Mouse (Mus musculus) midbrain, embryonic 11.5 days (tissue): ENCODE results near the gene Ngly1. TPM values are rescaled to one million over a fixed set of nuclear protein-coding genes. Genes with fewer than 3 reads are reported as not detected.

Experiments used
- ATAC-seq: fragments of 200-750 bp; cut with Nextera tagmentation; 2 replicates; pipeline ENCODE4 v1.8.0; 2017; ENCODE audit warnings: moderate TSS enrichment, moderate library complexity; ENCODE audit not compliant: low FRiP score
- DNase-seq: peaks from one replicate; pipeline ENCODE4 v3.0.0; 2015; ENCODE audit warnings: low spot score; ENCODE audit errors: missing footprints
- H3K27ac ChIP-seq: fragments of 300-500 bp; sonication (generic); 2 replicates; pipeline ENCODE4 v1.5.1; 2014; ENCODE audit warnings: low read depth, low read length
- H3K27me3 ChIP-seq: fragments of 300-500 bp; sonication (generic); 2 replicates; pipeline ENCODE4 v1.6.1; 2014; ENCODE audit warnings: mild to moderate bottlenecking, low read length, moderate library complexity, mixed read lengths; ENCODE audit not compliant: control insufficient read depth, insufficient read depth
- H3K36me3 ChIP-seq: fragments of 300-500 bp; sonication (generic); 2 replicates; pipeline ENCODE4 v1.6.1; 2014; ENCODE audit warnings: mild to moderate bottlenecking, low read length, moderate library complexity, mixed read lengths; ENCODE audit not compliant: control insufficient read depth, insufficient read depth
- H3K4me1 ChIP-seq: fragments of 300-500 bp; sonication (generic); 2 replicates; pipeline ENCODE4 v1.6.1; 2014; ENCODE audit warnings: low read length; ENCODE audit not compliant: control insufficient read depth, insufficient read depth
- H3K4me2 ChIP-seq: fragments of 300-500 bp; sonication (generic); 2 replicates; pipeline ENCODE4 v1.6.1; 2014; ENCODE audit warnings: mild to moderate bottlenecking, moderate library complexity
- H3K4me3 ChIP-seq: fragments of 300-500 bp; sonication (generic); 2 replicates; pipeline ENCODE4 v1.5.1; 2014; ENCODE audit warnings: low read depth, low read length
- H3K9ac ChIP-seq: fragments of 300-500 bp; sonication (generic); 2 replicates; pipeline ENCODE4 v1.6.1; 2014; ENCODE audit warnings: low read length
- H3K9me3 ChIP-seq: fragments of 300-500 bp; sonication (generic); 2 replicates; pipeline ENCODE4 v1.6.1; 2016; ENCODE audit warnings: low read length; ENCODE audit not compliant: control insufficient read depth
- WGBS: fragments of 180-500 bp; shearing (Covaris S2); extraction: QIAGEN DNeasy Blood & Tissue Kit; methylation state at CpG from one replicate; pipeline ENCODE4 v1.1.7; 2014; 5-methylcytosine and 5-hydroxymethylcytosine counted together
- polyA plus RNA-seq: library from polyadenylated mRNA; unstranded; fragments of >200 nt; fragmentation: Nextera tagmentation; extraction: Ambion mirVana; gene quantifications from 2 replicates; pipeline ENCODE4 v1.2.1, GENCODE M21; 2014

The Ngly1 gene
- polyA plus RNA-seq, result 22.0 and 24.7 TPM in 2 replicates

- peak within 1 kb of the TSS; percentile 50; the same call in 1 of the 2 replicates for H3K27ac ChIP-seq
- WGBS, result under 1% methylated on average over 64 of the region's 65 CpGs
Observed at GRCm38 (mm10) chr14:16249171-16249874, at the start of gene Ngly1, which contains the start of gene Oxsm. TSS of gene Ngly1 (plus strand) at chr14:16249280. TSS of gene Oxsm (minus strand) at chr14:16249808.

GRCm38 (mm10) chr14:16200220-16200912, 48.7 kb upstream of the Ngly1 start:
- H3K9me3 ChIP-seq, result no peaks in the 10 kb centered on the region
- peak overlapping the region; percentile 9; the same call in 1 of the 2 replicates for H3K4me2 ChIP-seq
- peaks cover 15% of the 10 kb centered on the region for H3K4me1 ChIP-seq
- no peak for DNase-seq
- H3K9ac ChIP-seq, result no peak overlapping the region
- H3K36me3 ChIP-seq, result no peaks in the 10 kb centered on the region
- WGBS, result 27% methylated on average over 6 of the region's 6 CpGs
- ATAC-seq, result peak; percentile 22; the same call in 1 of the 2 replicates
- H3K4me3 ChIP-seq, result no peak overlapping the region
- no peaks in the 10 kb centered on the region for H3K27me3 ChIP-seq
- H3K27ac ChIP-seq, result peak overlapping the region; percentile 27

More at GRCm38 (mm10) chr14:16249171-16249874, at the start of gene Ngly1, which contains the start of gene Oxsm:
- Histone ChIP-seq H3K27me3 (no peaks in the 10 kb centered on the region), H3K4me1 (peaks cover 5% of the 10 kb centered on the region), H3K9ac (peak within 1 kb of the TSS; percentile 91), H3K9me3 (no peaks in the 10 kb centered on the region), H3K4me3 (peak within 1 kb of the TSS; percentile 69), H3K36me3 (no peaks in the 10 kb centered on the region), H3K4me2 (peak within 1 kb of the TSS; percentile 77)
- ATAC-seq (peak; percentile 99), DNase-seq (peak; percentile 99)

GRCm38 (mm10) chr14:16200969-16201638, 48.0 kb upstream of the Ngly1 start:
- DNase-seq (peak; percentile 94), ATAC-seq (peak; percentile 95)
- H3K27ac ChIP-seq, result peak overlapping the region; percentile 27
- 23% methylated on average over 8 of the region's 8 CpGs for WGBS
- H3K9me3 ChIP-seq, result no peaks in the 10 kb centered on the region
- H3K36me3 ChIP-seq, result no peaks in the 10 kb centered on the region
- no peaks in the 10 kb centered on the region for H3K27me3 ChIP-seq
- H3K4me2 ChIP-seq, result peak overlapping the region; percentile 9; the same call in 1 of the 2 replicates
- H3K9ac ChIP-seq, result no peak overlapping the region
- peaks cover 15% of the 10 kb centered on the region for H3K4me1 ChIP-seq
- no peak overlapping the region for H3K4me3 ChIP-seq

GRCm38 (mm10) chr14:16201673-16202072, 47.4 kb upstream of the Ngly1 start:
- H3K9me3 ChIP-seq, result no peaks in the 10 kb centered on the region
- no peak overlapping the region for H3K27ac ChIP-seq
- peak; percentile 1; the same call in 1 of the 2 replicates for ATAC-seq
- no peaks in the 10 kb centered on the region for H3K27me3 ChIP-seq
- WGBS, result 52% methylated on average over 3 of the region's 3 CpGs
- DNase-seq, result no peak
- no peak overlapping the region for H3K9ac ChIP-seq
- H3K4me3 ChIP-seq, result no peak overlapping the region
- H3K36me3 ChIP-seq, result no peaks in the 10 kb centered on the region
- peaks cover 15% of the 10 kb centered on the region for H3K4me1 ChIP-seq
- no peak overlapping the region for H3K4me2 ChIP-seq

DNA sequence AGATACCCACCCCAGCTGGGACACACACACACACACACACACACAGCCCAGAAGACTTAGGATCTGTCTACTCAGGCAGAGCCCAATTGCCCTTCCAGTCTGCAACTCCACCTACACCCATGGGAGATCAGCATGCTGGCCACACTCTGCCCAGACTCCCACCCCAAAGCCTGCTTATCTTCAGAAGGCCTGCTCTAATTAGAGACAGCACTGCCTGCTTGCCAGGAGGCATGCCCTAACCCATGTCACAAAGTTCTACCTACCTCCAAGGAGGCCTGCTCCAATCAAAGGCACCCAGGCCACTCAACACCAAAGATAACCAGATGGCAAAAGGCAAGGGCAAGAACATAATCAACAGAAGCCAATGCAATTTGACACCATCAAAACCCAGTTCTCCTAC, 41.4 kb upstream of the Ngly1 start:
- Histone ChIP-seq H3K4me1 (no peaks in the 10 kb centered on the region), H3K36me3 (no peaks in the 10 kb centered on the region), H3K9me3 (no peaks in the 10 kb centered on the region), H3K4me2 (no peak overlapping the region), H3K27ac (no peak overlapping the region), H3K9ac (no peak overlapping the region), H3K4me3 (no peak overlapping the region), H3K27me3 (no peaks in the 10 kb centered on the region)
- DNase-seq (no peak), ATAC-seq (no peak)

- H3K27ac ChIP-seq, result no peak overlapping the region
- H3K27me3 ChIP-seq, result no peaks in the 10 kb centered on the region
- H3K9ac ChIP-seq, result no peak overlapping the region
- H3K4me1 ChIP-seq, result no peaks in the 10 kb centered on the region
- no peaks in the 10 kb centered on the region for H3K36me3 ChIP-seq
- H3K4me3 ChIP-seq, result no peak overlapping the region
- DNase-seq (peak; percentile 89), ATAC-seq (no peak)
- no peaks in the 10 kb centered on the region for H3K9me3 ChIP-seq
- H3K4me2 ChIP-seq, result no peak overlapping the region
- 58% methylated on average over 2 of the region's 2 CpGs for WGBS
Observed at GRCm38 (mm10) chr14:16219015-16219414, 30.1 kb upstream of the Ngly1 start.

DNA sequence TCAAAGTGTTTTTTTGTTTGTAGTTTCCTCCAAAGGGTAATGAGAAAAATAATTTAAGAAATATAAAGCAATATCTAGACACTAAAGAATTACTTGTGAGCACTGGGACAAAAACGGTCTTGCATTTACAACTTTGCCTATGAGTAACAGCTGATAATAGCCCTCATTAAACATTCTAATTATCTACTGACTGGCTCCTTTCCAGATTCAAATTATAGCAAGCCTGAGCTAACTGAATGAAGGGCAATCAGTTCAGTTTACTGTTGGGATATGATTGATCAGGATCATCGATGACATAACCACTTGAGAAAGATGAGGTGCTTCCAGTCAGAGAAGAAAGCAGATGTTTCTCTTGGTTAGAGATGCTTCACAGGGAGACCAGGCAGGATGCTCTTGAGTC, 19.7 kb upstream of the Ngly1 start:
- H3K4me1 ChIP-seq, result no peaks in the 10 kb centered on the region
- no peak overlapping the region for H3K9ac ChIP-seq
- ATAC-seq (no peak), DNase-seq (no peak)
- no peak overlapping the region for H3K4me3 ChIP-seq
- H3K9me3 ChIP-seq, result no peaks in the 10 kb centered on the region
- WGBS, result 88% methylated on average over 2 of the region's 2 CpGs
- H3K27ac ChIP-seq, result no peak overlapping the region
- no peaks in the 10 kb centered on the region for H3K36me3 ChIP-seq
- H3K4me2 ChIP-seq, result no peak overlapping the region
- no peaks in the 10 kb centered on the region for H3K27me3 ChIP-seq

- Histone ChIP-seq H3K4me3 (no peak overlapping the region), H3K4me1 (no peaks in the 10 kb centered on the region), H3K27me3 (no peaks in the 10 kb centered on the region), H3K36me3 (no peaks in the 10 kb centered on the region), H3K9ac (no peak overlapping the region), H3K27ac (no peak overlapping the region), H3K9me3 (no peaks in the 10 kb centered on the region), H3K4me2 (no peak overlapping the region)
- DNase-seq, result no peak
- ATAC-seq, result no peak
Observed at GRCm38 (mm10) chr14:16230581-16230980, 18.5 kb upstream of the Ngly1 start.

DNA sequence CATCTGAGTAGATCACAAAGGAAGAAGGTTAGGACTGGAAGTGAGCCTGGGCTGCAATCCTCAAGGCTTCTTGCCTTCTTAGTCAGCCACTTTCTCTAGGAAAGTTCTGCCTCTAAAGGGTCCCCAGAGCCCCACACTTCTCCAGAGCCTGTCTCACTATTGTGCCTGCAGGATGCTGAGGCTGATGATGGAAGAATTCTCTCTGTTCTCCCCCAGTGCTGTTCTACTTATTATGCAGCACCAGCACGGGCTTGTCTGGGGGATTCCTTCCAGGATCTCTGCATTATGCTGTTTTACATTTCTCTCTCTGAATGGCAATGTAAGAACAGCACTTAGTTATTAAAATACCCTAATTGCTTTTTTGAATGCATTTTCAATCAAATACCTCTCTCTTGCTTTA, 15.6 kb upstream of the Ngly1 start:
- no peak for DNase-seq
- Histone ChIP-seq H3K27me3 (no peaks in the 10 kb centered on the region), H3K9me3 (no peaks in the 10 kb centered on the region), H3K27ac (no peak overlapping the region), H3K36me3 (no peaks in the 10 kb centered on the region), H3K4me3 (no peak overlapping the region), H3K4me1 (no peaks in the 10 kb centered on the region), H3K4me2 (no peak overlapping the region), H3K9ac (no peak overlapping the region)
- ATAC-seq, result no peak
- WGBS, result 46% methylated on average over 1 of the region's 1 CpGs
